In genomic region chr2:60720205-60720604, GRCm38 (mm10) we compare ENCODE assay signal across 8 mouse cellular contexts. TPM values are rescaled to one million over a fixed set of nuclear protein-coding genes. Genes with fewer than 3 reads are reported as not detected.
A peak's percentile ranks its signal among the peaks of the same experiment; 100 is the strongest.
DNase-seq lines count a peak whose midpoint lies in the region; ATAC-seq lines count a peak whose summit lies in the region.
"Had no signal": no experiment of that assay in that cellular context is flagged by ENCODE, and none has a peak within 500 bp of the region (broad histone marks: within the 10 kb centered on the region; RNA-seq: fewer than 3 reads in every experiment).

No protein-coding gene starts in this region.

- H3K9ac ChIP-seq in heart, embryonic 12.5 days, result no peak overlapping the region

- no peak overlapping the region for H3K4me2 ChIP-seq in heart, embryonic 12.5 days

- WGBS in heart, embryonic 12.5 days, result 53% methylated on average over 8 of the region's 8 CpGs

- H3K27ac ChIP-seq in heart, embryonic 12.5 days (ENCODE audit: poor library complexity, severe bottlenecking), result peak overlapping the region; percentile 45
- H3K27ac ChIP-seq: hindbrain, embryonic 10.5 days had no signal

- peak; percentile 20 for DNase-seq in ovary, postnatal 36 days (ENCODE audit: low spot score)
- DNase-seq in ovary, postnatal 14 days (ENCODE audit: low spot score), result no peak
- DNase-seq in kidney, postnatal 10 days, result peak; percentile 70
- DNase-seq in urinary bladder, postnatal 14 days (ENCODE audit: low spot score), result no peak
- DNase-seq in urinary bladder, postnatal 25 days (ENCODE audit: low spot score), result no peak
- no peak for DNase-seq in layer of hippocampus, adult 18-20 months (ENCODE audit: low spot score in 2 of 2)

- no peaks in the 10 kb centered on the region for H3K9me3 ChIP-seq in heart, embryonic 12.5 days (replicated peaks)
- H3K9me3 ChIP-seq: hindbrain, embryonic 10.5 days had no signal

- H3K4me1 ChIP-seq in heart, embryonic 12.5 days (replicated peaks), result peaks cover 32% of the 10 kb centered on the region

- no peaks in the 10 kb centered on the region for H3K36me3 ChIP-seq in heart, embryonic 12.5 days
- H3K36me3 ChIP-seq: hindbrain, embryonic 10.5 days had no signal

- peak; percentile 58; the same call in 1 of the 2 replicates for ATAC-seq in heart, embryonic 12.5 days (ENCODE audit: insufficient number of reproducible peaks, low FRiP score)

- H3K27me3 ChIP-seq in heart, embryonic 12.5 days (replicated peaks), result no peaks in the 10 kb centered on the region

- H3K4me3 ChIP-seq in heart, embryonic 12.5 days, result no peak overlapping the region
- H3K4me3 ChIP-seq: hindbrain, embryonic 10.5 days had no signal

RNA-seq across cellular contexts. Expression of gene Itgb6, which starts 2.2 kb away (rescaled TPM):
- 0.14 and 0.17 TPM in 2 replicates for polyA plus RNA-seq in heart, embryonic 12.5 days (2016; fragmentation: Nextera tagmentation; extraction: Ambion mirVana)
- total RNA-seq in layer of hippocampus, adult 18-20 months (2021), result under 1 TPM in 1 of 2 experiments, not detected in 1; 0.15 TPM

Comparison
In these comparisons a context has a peak if more than half of its experiments do, and no peak if none do; other contexts are left out.
1. DNase-seq: peak in ovary, postnatal 36 days (single experiment) and kidney, postnatal 10 days (single experiment); none in ovary, postnatal 14 days (single experiment), urinary bladder, postnatal 14 days (single experiment), urinary bladder, postnatal 25 days (single experiment) and layer of hippocampus, adult 18-20 months (0 of 2).